Mouse (Mus musculus) kidney, embryonic 14.5 days (tissue): ENCODE results near the gene Lmod1. TPM values are rescaled to one million over a fixed set of nuclear protein-coding genes. Genes with fewer than 3 reads are reported as not detected.

Source experiments
- ATAC-seq: fragments of 200-750 bp; cut with Nextera tagmentation; 2 replicates; pipeline ENCODE4 v1.8.0; 2017; ENCODE audit warnings: moderate number of reproducible peaks, mild to moderate bottlenecking, moderate TSS enrichment, moderate library complexity; ENCODE audit not compliant: low FRiP score, low TSS enrichment
- H3K27ac ChIP-seq: fragments of 300-500 bp; sonication (generic); 2 replicates; pipeline ENCODE4 v1.5.1; 2014; ENCODE audit warnings: low read depth, mild to moderate bottlenecking, low read length, moderate library complexity, mixed read lengths
- H3K27me3 ChIP-seq: fragments of 300-500 bp; sonication (generic); 2 replicates; pipeline ENCODE4 v1.6.1; 2014; ENCODE audit warnings: mild to moderate bottlenecking, low read length; ENCODE audit not compliant: control insufficient read depth, insufficient read depth
- H3K36me3 ChIP-seq: fragments of 300-500 bp; sonication (generic); 2 replicates; pipeline ENCODE4 v1.6.1; 2014; ENCODE audit warnings: low read length, mixed read lengths; ENCODE audit not compliant: control insufficient read depth, insufficient read depth
- H3K4me1 ChIP-seq: fragments of 300-500 bp; sonication (generic); 2 replicates; pipeline ENCODE4 v1.6.1; 2014; ENCODE audit warnings: low read length, mixed read lengths; ENCODE audit not compliant: control insufficient read depth, insufficient read depth
- H3K4me2 ChIP-seq: fragments of 300-500 bp; sonication (generic); replicated peaks from 2 replicates; pipeline ENCODE4 v1.6.1; 2014; ENCODE audit warnings: low read depth, mild to moderate bottlenecking, low read length
- H3K4me3 ChIP-seq: fragments of 300-500 bp; sonication (generic); 2 replicates; pipeline ENCODE4 v1.5.1; 2014; ENCODE audit warnings: mild to moderate bottlenecking, low read length
- H3K9ac ChIP-seq: fragments of 300-500 bp; sonication (generic); 2 replicates; pipeline ENCODE4 v1.6.1; 2014; ENCODE audit warnings: low read depth, mild to moderate bottlenecking, low read length, moderate library complexity
- H3K9me3 ChIP-seq: fragments of 300-500 bp; sonication (generic); 2 replicates; pipeline ENCODE4 v1.6.1; 2016; ENCODE audit warnings: low read length; ENCODE audit not compliant: control insufficient read depth
- WGBS: fragments of 180-500 bp; shearing (Covaris S2); extraction: QIAGEN DNeasy Blood & Tissue Kit; methylation state at CpG from one replicate; pipeline ENCODE4 v1.1.7; 2014; 5-methylcytosine and 5-hydroxymethylcytosine counted together
- polyA plus RNA-seq: library from polyadenylated mRNA; unstranded; fragments of >200 nt; fragmentation: Nextera tagmentation; extraction: Ambion mirVana; gene quantifications from 2 replicates; pipeline ENCODE4 v1.2.1, GENCODE M21; 2014

The Lmod1 gene
- polyA plus RNA-seq, 1 experiment from 2014 or later: 0.55 TPM

- no peak overlapping the region for H3K27ac ChIP-seq
- no peak overlapping the region for H3K9ac ChIP-seq
- 60% methylated on average over 4 of the region's 4 CpGs for WGBS
- H3K4me1 ChIP-seq: no peaks in the 10 kb centered on the region
- H3K27me3 ChIP-seq: no peaks in the 10 kb centered on the region
- H3K9me3 ChIP-seq: no peaks in the 10 kb centered on the region
- no peaks in the 10 kb centered on the region for H3K36me3 ChIP-seq
- ATAC-seq: no peak
- no peak overlapping the region for H3K4me2 ChIP-seq
- no peak overlapping the region for H3K4me3 ChIP-seq
Measured at GRCm38 (mm10) chr1:135347498-135348169, 23.0 kb downstream of the Lmod1 start.

GRCm38 (mm10) chr1:135351953-135352352 lies 27.3 kb downstream of the Lmod1 start:
- no peak overlapping the region for H3K4me3 ChIP-seq
- no peak overlapping the region for H3K27ac ChIP-seq
- no peak overlapping the region for H3K9ac ChIP-seq
- H3K9me3 ChIP-seq: no peaks in the 10 kb centered on the region
- H3K36me3 ChIP-seq: no peaks in the 10 kb centered on the region
- no peak overlapping the region for H3K4me2 ChIP-seq
- ATAC-seq: no peak
- no peaks in the 10 kb centered on the region for H3K4me1 ChIP-seq
- H3K27me3 ChIP-seq: no peaks in the 10 kb centered on the region
- WGBS: 60% methylated on average over 3 of the region's 3 CpGs

- Histone ChIP-seq H3K9me3 (no peaks in the 10 kb centered on the region), H3K27ac (0 out of 2 replicates have a peak overlapping the region, but pooled peaks have one; percentile 14), H3K4me1 (no peaks in the 10 kb centered on the region), H3K4me2 (no peak overlapping the region), H3K9ac (peak overlapping the region; percentile 4; the same call in 1 of the 2 replicates), H3K27me3 (no peaks in the 10 kb centered on the region), H3K36me3 (no peaks in the 10 kb centered on the region), H3K4me3 (no peak overlapping the region)
- WGBS: 13% methylated on average over 2 of the region's 2 CpGs
- ATAC-seq: 0 out of 2 replicates have a peak, but pooled peaks have one; percentile 62
Measured at GRCm38 (mm10) chr1:135359071-135359470, 34.5 kb downstream of the Lmod1 start.

GRCm38 (mm10) chr1:135361491-135361890 lies 36.9 kb downstream of the Lmod1 start:
- no peaks in the 10 kb centered on the region for H3K4me1 ChIP-seq
- H3K9me3 ChIP-seq: no peaks in the 10 kb centered on the region
- no peak overlapping the region for H3K9ac ChIP-seq
- 83% methylated on average over 4 of the region's 4 CpGs for WGBS
- no peaks in the 10 kb centered on the region for H3K27me3 ChIP-seq
- H3K4me2 ChIP-seq: no peak overlapping the region
- H3K4me3 ChIP-seq: no peak overlapping the region
- ATAC-seq: no peak
- H3K27ac ChIP-seq: no peak overlapping the region
- H3K36me3 ChIP-seq: no peaks in the 10 kb centered on the region

- Histone ChIP-seq H3K4me2 (no peak overlapping the region), H3K9me3 (no peaks in the 10 kb centered on the region), H3K36me3 (no peaks in the 10 kb centered on the region), H3K4me1 (no peaks in the 10 kb centered on the region), H3K4me3 (no peak overlapping the region), H3K27me3 (no peaks in the 10 kb centered on the region), H3K9ac (no peak overlapping the region), H3K27ac (no peak overlapping the region)
- ATAC-seq: no peak
Measured at GRCm38 (mm10) chr1:135362115-135362514, 37.5 kb downstream of the Lmod1 start.

- Histone ChIP-seq H3K27me3 (no peaks in the 10 kb centered on the region), H3K36me3 (no peaks in the 10 kb centered on the region), H3K9ac (no peak overlapping the region), H3K27ac (no peak overlapping the region), H3K4me3 (no peak overlapping the region), H3K4me2 (no peak overlapping the region), H3K4me1 (no peaks in the 10 kb centered on the region), H3K9me3 (no peaks in the 10 kb centered on the region)
- WGBS: 80% methylated on average over 8 of the region's 8 CpGs
- ATAC-seq: no peak
Measured at GRCm38 (mm10) chr1:135363446-135363845, 38.8 kb downstream of the Lmod1 start.

GRCm38 (mm10) chr1:135366380-135366779 lies 41.8 kb downstream of the Lmod1 start:
- Histone ChIP-seq H3K27me3 (no peaks in the 10 kb centered on the region), H3K36me3 (no peaks in the 10 kb centered on the region), H3K9ac (no peak overlapping the region), H3K4me1 (0 out of 2 replicates have a peak, but pooled peaks cover 4% of the 10 kb centered on the region), H3K9me3 (no peaks in the 10 kb centered on the region), H3K4me2 (no peak overlapping the region), H3K4me3 (no peak overlapping the region), H3K27ac (no peak overlapping the region)
- ATAC-seq: no peak

- Histone ChIP-seq H3K36me3 (no peaks in the 10 kb centered on the region), H3K4me3 (no peak overlapping the region), H3K4me2 (no peak overlapping the region), H3K27ac (no peak overlapping the region), H3K9me3 (no peaks in the 10 kb centered on the region), H3K4me1 (0 out of 2 replicates have a peak, but pooled peaks cover 4% of the 10 kb centered on the region), H3K9ac (no peak overlapping the region), H3K27me3 (no peaks in the 10 kb centered on the region)
- 74% methylated on average over 7 of the region's 7 CpGs for WGBS
- no peak for ATAC-seq
Measured at GRCm38 (mm10) chr1:135367005-135367404, 42.4 kb downstream of the Lmod1 start.

- no peak overlapping the region for H3K9ac ChIP-seq
- H3K4me3 ChIP-seq: no peak overlapping the region
- H3K27ac ChIP-seq: no peak overlapping the region
- ATAC-seq: no peak
- no peaks in the 10 kb centered on the region for H3K36me3 ChIP-seq
- 0 out of 2 replicates have a peak, but pooled peaks cover 4% of the 10 kb centered on the region for H3K4me1 ChIP-seq
- no peaks in the 10 kb centered on the region for H3K9me3 ChIP-seq
- H3K4me2 ChIP-seq: no peak overlapping the region
- WGBS: 69% methylated on average over 8 of the region's 8 CpGs
- H3K27me3 ChIP-seq: no peaks in the 10 kb centered on the region
Measured at GRCm38 (mm10) chr1:135367595-135367994, 43.0 kb downstream of the Lmod1 start.
